Mouse (Mus musculus) kidney, embryonic 16.5 days (tissue): Measurements from ENCODE around the gene Commd6. TPM values are rescaled to one million over a fixed set of nuclear protein-coding genes. Genes with fewer than 3 reads are reported as not detected.

ENCODE experiments used
- ATAC-seq: fragments of 200-750 bp; cut with Nextera tagmentation; 2 replicates; pipeline ENCODE4 v1.8.0; 2017; ENCODE audit warnings: moderate TSS enrichment; ENCODE audit not compliant: low FRiP score, low TSS enrichment
- H3K27ac ChIP-seq: fragments of 300-500 bp; sonication (generic); 2 replicates; pipeline ENCODE4 v1.5.1; 2014; ENCODE audit warnings: low read length
- H3K27me3 ChIP-seq: fragments of 300-500 bp; sonication (generic); 2 replicates; pipeline ENCODE4 v1.6.1; 2014; ENCODE audit warnings: low read length, control low read depth, mixed read lengths; ENCODE audit not compliant: insufficient read depth
- H3K36me3 ChIP-seq: fragments of 300-500 bp; sonication (generic); 2 replicates; pipeline ENCODE4 v1.6.1; 2014; ENCODE audit warnings: low read length, control low read depth, mixed read lengths; ENCODE audit not compliant: insufficient read depth
- H3K4me1 ChIP-seq: fragments of 300-500 bp; sonication (generic); 2 replicates; pipeline ENCODE4 v1.6.1; 2014; ENCODE audit warnings: low read length, control low read depth, mixed read lengths; ENCODE audit not compliant: insufficient read depth
- H3K4me2 ChIP-seq: fragments of 300-500 bp; sonication (generic); replicated peaks from 2 replicates; pipeline ENCODE4 v1.6.1; 2014; ENCODE audit warnings: low read depth, low read length
- H3K4me3 ChIP-seq: fragments of 300-500 bp; sonication (generic); 2 replicates; pipeline ENCODE4 v1.5.1; 2014; ENCODE audit warnings: mild to moderate bottlenecking, low read length
- H3K9ac ChIP-seq: fragments of 300-500 bp; sonication (generic); replicated peaks from 2 replicates; pipeline ENCODE4 v1.6.1; 2014; ENCODE audit warnings: low read length
- H3K9me3 ChIP-seq: fragments of 300-500 bp; sonication (generic); 2 replicates; pipeline ENCODE4 v1.6.1; 2016; ENCODE audit warnings: low read length, control low read depth
- WGBS: fragments of 180-500 bp; shearing (Covaris S2); extraction: QIAGEN DNeasy Blood & Tissue Kit; methylation state at CpG from one replicate; pipeline ENCODE4 v1.1.7; 2014; 5-methylcytosine and 5-hydroxymethylcytosine counted together
- polyA plus RNA-seq: library from polyadenylated mRNA; unstranded; fragments of >200 nt; fragmentation: Nextera tagmentation; extraction: Ambion mirVana; gene quantifications from 2 replicates; pipeline ENCODE4 v1.2.1, GENCODE M21; 2015

Commd6 gene
- polyA plus RNA-seq, 1 experiment from 2014 or later = 94.7 TPM

DNA sequence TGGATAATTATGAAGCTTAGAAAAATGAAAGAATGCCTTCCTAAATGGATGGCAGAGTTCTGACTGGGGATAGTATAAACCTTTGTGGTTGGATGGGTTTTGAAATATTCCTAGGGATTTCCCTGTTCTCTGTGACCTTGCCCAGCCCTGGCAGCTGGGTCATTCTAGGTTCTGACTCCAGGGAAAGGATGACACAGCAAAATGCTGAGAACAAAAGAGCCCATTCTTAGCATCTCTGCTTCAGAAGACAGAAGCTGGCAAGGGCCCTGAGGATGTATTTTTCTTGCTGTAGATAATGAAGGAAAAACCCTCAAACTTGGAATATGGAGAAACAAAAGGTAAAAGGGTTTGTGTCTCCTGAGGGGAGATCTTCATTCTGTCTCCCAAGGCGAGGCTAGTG lies 27.3 kb downstream of the Commd6 start:
- Histone ChIP-seq H3K27me3 (no peaks in the 10 kb centered on the region), H3K36me3 (no peaks in the 10 kb centered on the region), H3K4me3 (no peak overlapping the region), H3K27ac (no peak overlapping the region), H3K9me3 (no peaks in the 10 kb centered on the region), H3K4me1 (no peaks in the 10 kb centered on the region), H3K9ac (no peak overlapping the region), H3K4me2 (no peak overlapping the region)
- WGBS = 87% methylated on average over 1 of the region's 1 CpGs
- ATAC-seq = no peak

DNA sequence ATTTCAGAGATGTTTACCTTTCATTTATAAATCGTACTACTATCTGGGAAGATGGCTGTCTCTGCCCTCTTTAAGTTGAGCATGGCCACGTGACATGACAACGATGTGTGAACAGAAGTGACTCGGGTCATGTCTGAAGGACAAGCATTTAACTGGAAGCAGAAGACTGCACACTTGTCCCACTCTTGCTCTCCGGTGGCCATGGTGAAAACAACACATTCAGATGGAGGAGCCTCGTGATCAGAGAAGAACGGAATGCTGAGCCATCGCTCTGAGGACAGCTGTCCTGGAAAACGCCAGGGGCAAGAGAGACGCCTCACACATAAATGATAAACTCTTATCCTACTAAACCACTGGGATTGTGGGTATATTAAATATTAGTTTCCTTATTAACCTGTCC lies 29.8 kb downstream of the Commd6 start:
- H3K9ac ChIP-seq = no peak overlapping the region
- H3K4me1 ChIP-seq = peaks cover 11% of the 10 kb centered on the region; the same call in 1 of the 2 replicates
- H3K27ac ChIP-seq = no peak overlapping the region
- H3K36me3 ChIP-seq = no peaks in the 10 kb centered on the region
- no peak for ATAC-seq
- H3K27me3 ChIP-seq = no peaks in the 10 kb centered on the region
- no peak overlapping the region for H3K4me3 ChIP-seq
- no peaks in the 10 kb centered on the region for H3K9me3 ChIP-seq
- H3K4me2 ChIP-seq = no peak overlapping the region
- WGBS = 79% methylated on average over 10 of the region's 10 CpGs

DNA sequence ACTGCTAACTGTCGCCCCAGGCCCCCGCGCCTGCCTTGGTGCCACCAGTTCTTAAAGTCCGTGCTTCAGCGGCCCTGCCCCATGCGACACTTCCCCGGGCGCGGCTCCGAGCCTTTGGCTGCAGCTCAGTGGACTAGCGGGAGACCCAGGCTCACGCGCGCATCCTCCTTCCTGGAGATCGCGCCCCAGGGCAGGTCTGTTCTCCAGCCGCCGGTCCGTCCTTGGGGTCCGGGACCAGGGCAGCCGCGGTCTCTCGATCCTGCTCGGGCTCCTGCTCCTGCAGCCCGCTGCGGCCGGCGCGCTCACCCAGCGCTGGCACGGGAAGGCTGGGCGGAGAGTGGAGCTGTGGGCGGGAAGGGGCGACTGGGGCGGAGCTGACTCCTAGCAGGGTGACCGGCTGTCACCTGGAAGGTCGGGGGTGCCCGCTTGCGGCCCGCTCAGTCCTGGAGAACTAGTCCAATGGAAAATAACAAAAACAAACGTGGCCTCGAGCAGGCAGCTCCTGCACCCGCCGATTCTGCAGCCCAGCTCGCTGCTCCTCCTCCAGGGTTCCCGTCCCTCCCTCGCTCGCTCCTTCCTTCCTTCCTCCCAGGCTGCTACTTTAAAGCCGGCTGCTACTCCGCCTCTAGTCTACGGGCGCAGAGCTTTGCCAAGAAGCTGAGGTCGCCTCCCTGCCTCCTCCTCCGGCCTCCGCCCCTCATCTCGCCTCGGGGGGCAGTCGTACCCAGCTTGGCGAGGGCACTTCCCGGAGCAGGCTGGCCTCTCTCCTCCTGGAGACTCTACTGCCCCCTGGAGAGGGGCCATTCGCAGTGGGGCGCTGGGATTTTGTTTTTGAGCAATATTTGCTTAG lies 31.7 kb downstream of the Commd6 start, which contains the start of gene Tbc1d4:
Gene Tbc1d4 (minus strand): TSS at position 673 of the 850 bp plus-strand sequence.
- H3K4me3 ChIP-seq = peak within 1 kb of the TSS; percentile 89
- no peaks in the 10 kb centered on the region for H3K9me3 ChIP-seq
- peak within 1 kb of the TSS; percentile 84 for H3K9ac ChIP-seq
- peak within 1 kb of the TSS; percentile 99 for H3K4me2 ChIP-seq
- peaks cover 11% of the 10 kb centered on the region; the same call in 1 of the 2 replicates for H3K4me1 ChIP-seq
- WGBS = under 1% methylated on average over 62 of the region's 62 CpGs
- H3K36me3 ChIP-seq = no peaks in the 10 kb centered on the region
- ATAC-seq = peak; percentile 95
- no peaks in the 10 kb centered on the region for H3K27me3 ChIP-seq
- peak within 1 kb of the TSS; percentile 87 for H3K27ac ChIP-seq

DNA sequence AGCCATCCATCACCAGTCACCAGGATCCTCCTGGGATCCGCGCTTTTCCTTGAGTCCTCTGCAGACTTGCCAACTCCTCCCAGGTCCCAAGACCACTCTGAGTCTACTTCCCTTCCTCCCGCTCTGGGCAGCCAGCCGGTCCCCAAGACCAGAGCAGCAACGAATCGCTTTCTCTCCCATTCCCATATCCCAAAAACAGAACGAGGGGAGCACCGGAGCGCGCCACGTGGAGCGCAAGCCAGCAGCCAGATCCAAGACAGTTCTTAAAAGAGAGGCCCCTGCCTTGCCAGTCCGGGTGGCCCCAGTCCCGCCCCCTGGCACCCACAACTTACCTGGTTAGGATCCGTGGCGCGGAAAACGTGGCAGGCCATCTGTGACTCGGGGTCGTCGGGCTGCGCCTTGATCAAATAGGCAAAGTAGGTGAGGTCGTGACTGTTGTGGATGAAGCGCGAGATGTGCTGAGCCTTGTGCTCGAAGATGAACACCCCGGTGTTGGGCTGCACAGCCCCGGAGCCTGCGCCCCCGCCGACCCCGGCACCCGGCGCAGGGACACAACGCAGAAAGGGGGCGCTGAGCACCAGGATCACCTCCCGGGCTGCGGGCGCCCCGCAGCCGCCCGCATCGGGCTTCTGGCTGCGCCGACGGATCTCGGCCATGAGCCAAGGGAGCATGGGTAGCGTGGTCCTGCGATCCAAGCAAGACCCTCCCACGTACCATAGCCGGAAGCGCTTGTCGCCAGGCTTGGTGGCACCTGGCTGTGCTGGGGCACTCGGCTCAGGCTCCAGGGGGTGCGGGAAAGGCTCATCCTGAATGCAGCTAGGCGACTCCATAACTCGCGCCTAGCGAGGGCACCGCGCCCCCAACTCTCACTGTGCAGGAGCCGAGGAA lies 32.6 kb downstream of the Commd6 start:
- ATAC-seq = peak; percentile 66
- Histone ChIP-seq H3K4me1 (peaks cover 18% of the 10 kb centered on the region), H3K4me2 (peak overlapping the region; percentile 99), H3K4me3 (peak overlapping the region; percentile 89), H3K36me3 (no peaks in the 10 kb centered on the region), H3K27ac (peak overlapping the region; percentile 87), H3K9me3 (no peaks in the 10 kb centered on the region), H3K9ac (peak overlapping the region; percentile 84), H3K27me3 (no peaks in the 10 kb centered on the region)
- WGBS = under 1% methylated on average over 62 of the region's 62 CpGs

DNA sequence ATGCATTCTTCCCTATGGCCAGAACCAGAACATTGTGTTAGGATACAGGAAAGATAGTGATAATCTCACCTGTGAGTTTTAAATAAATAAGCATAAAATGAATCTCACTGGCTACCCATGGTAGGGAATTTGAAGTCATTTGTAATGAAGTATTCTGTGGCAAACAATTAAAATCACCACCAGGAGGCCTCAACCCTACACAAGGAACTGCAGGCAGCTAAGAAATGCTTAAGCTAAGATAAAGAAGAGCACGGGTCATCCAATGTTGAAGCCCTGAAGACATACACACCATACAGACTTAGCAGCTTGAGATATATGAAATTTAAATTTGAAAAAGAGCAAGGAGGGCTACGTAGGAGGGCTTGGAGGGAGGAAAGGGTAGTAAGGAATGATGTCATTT lies 34.6 kb downstream of the Commd6 start:
- Histone ChIP-seq H3K9me3 (no peaks in the 10 kb centered on the region), H3K4me3 (no peak overlapping the region), H3K27me3 (no peaks in the 10 kb centered on the region), H3K27ac (no peak overlapping the region), H3K4me2 (no peak overlapping the region), H3K36me3 (no peaks in the 10 kb centered on the region), H3K9ac (no peak overlapping the region), H3K4me1 (peaks cover 27% of the 10 kb centered on the region)
- 73% methylated on average over 2 of the region's 2 CpGs for WGBS
- no peak for ATAC-seq

DNA sequence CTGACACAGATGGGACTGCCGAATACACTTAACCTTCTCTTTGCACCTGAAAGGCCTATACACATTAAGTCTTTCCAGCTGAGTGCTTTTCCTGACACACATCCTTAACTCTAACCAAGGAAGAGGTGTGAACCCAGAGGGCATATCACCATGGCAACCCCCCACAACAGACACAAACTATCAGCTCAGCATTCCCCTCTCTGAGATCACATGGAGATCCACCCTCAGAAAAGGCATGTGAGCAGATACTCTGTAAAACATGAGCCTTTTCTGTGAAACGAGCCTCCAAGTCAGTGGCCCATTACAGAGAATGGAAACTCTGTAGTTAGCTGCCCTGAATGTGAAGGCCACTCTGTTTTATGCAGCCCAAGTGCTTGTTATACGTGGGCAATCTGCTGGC lies 37.6 kb downstream of the Commd6 start:
- no peaks in the 10 kb centered on the region for H3K9me3 ChIP-seq
- no peaks in the 10 kb centered on the region for H3K27me3 ChIP-seq
- H3K4me2 ChIP-seq = no peak overlapping the region
- ATAC-seq = peak; percentile 88
- WGBS = 32% methylated on average over 3 of the region's 3 CpGs
- H3K4me3 ChIP-seq = no peak overlapping the region
- H3K36me3 ChIP-seq = no peaks in the 10 kb centered on the region
- H3K4me1 ChIP-seq = peaks cover 27% of the 10 kb centered on the region
- 0 out of 2 replicates have a peak overlapping the region, but pooled peaks have one; percentile 24 for H3K27ac ChIP-seq
- no peak overlapping the region for H3K9ac ChIP-seq

DNA sequence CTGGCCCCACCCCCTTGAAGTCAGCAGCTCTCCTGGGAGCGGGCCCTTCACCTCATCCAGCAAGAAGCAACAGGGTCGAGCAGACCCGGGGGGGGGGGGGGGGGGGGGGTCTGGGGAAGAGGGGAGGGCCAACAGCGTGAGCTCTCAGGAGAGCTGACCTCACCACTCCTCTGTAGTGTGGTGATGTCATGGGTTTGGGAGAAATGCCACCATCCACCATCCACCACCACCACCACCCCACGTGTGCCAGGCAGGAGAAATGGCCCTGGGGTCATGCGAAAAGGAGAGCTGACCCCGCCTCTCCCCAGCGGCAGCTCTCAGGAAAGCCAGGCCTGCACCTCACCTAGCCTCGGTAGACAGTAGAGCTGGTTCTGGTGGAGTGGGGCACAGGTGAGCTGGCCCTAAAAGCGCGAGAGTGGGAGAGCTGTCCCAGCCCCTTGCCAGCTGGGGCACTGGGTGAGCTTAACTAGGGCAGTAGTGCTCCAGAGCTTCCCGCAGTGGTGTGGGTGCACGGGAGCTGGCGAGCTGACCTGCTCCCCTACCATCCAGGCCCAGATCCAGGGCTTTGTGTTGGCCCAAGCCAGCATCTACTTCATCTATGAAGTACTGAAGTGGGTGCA lies 43.3 kb downstream of the Commd6 start:
- peaks cover 3% of the 10 kb centered on the region; the same call in 1 of the 2 replicates for H3K4me1 ChIP-seq
- WGBS = 91% methylated on average over 10 of the region's 14 CpGs
- H3K4me3 ChIP-seq = no peak overlapping the region
- H3K9me3 ChIP-seq = no peaks in the 10 kb centered on the region
- no peaks in the 10 kb centered on the region for H3K27me3 ChIP-seq
- no peak overlapping the region for H3K9ac ChIP-seq
- no peaks in the 10 kb centered on the region for H3K36me3 ChIP-seq
- no peak overlapping the region for H3K4me2 ChIP-seq
- ATAC-seq = 0 out of 2 replicates have a peak, but pooled peaks have one; percentile 13
- no peak overlapping the region for H3K27ac ChIP-seq

DNA sequence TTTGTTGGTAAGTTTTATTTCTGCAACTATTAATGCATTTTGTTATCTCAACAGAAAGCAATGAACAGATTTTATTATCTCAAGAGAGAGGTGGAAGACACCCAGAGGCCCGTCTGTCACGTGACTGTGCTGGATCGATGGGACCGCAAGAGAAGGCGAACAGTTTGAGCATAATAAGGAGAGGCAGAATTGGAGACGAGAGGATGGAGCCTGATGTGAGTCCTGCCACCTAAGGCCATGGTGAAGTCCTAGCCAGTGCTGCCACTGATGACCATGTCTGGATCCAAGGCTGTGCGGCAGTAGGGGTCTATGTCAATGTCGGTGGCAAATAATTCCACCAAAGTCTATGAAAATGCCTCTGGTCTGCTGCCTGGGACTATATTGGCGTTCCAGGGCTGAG lies 43.8 kb downstream of the Commd6 start:
- Histone ChIP-seq H3K9me3 (no peaks in the 10 kb centered on the region), H3K4me1 (peaks cover 3% of the 10 kb centered on the region; the same call in 1 of the 2 replicates), H3K27ac (no peak overlapping the region), H3K4me3 (no peak overlapping the region), H3K9ac (no peak overlapping the region), H3K36me3 (no peaks in the 10 kb centered on the region), H3K27me3 (no peaks in the 10 kb centered on the region), H3K4me2 (no peak overlapping the region)
- WGBS = 95% methylated on average over 9 of the region's 9 CpGs
- no peak for ATAC-seq

DNA sequence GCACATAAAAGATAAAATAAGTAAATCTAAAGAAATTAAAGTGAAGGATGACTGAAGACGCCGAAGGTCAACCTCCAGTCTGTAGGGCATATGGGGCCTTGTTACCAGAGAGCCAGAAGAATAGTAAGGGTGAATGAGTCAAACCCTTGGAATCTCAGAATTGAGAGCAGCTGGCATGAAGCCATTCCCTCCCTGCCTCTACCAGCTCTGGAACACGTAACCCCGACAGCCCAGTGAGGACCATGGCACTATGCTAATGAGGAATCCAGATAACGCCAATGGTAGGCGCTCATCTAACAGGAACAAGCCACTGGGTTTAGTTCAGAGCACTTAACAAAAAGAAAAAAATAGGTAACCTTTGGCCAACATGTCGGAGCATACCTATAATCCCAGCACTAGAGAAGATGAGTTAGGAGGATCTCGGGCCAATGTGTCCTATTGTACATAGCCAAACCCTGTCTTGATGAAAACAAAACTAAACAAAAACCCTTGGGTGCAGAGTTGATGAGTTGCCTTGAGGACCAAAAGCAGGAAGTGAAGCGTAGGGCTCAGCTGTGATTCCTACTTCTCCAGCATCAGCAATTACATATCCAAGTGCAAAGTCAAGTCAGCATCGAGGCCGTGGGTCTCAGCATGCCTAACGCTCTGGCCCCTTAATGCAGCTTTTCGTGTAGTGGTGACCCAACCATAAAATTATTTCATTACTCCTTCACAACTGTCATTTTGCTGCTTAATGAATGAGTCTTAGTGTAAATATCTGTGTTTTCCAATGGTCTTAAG lies 45.0 kb downstream of the Commd6 start:
- no peak for ATAC-seq
- peaks cover 3% of the 10 kb centered on the region; the same call in 1 of the 2 replicates for H3K4me1 ChIP-seq
- H3K27me3 ChIP-seq = no peaks in the 10 kb centered on the region
- no peak overlapping the region for H3K4me3 ChIP-seq
- H3K9ac ChIP-seq = no peak overlapping the region
- 84% methylated on average over 13 of the region's 13 CpGs for WGBS
- no peak overlapping the region for H3K4me2 ChIP-seq
- no peaks in the 10 kb centered on the region; the same call in 1 of the 2 replicates for H3K9me3 ChIP-seq
- H3K36me3 ChIP-seq = no peaks in the 10 kb centered on the region
- no peak overlapping the region for H3K27ac ChIP-seq
